Mouse (Mus musculus) cerebellum, adult 18-20 months (tissue): ENCODE data around the gene Zmiz2.
"Not testable (repeated sequence)": the region's sequence is repeated elsewhere in the genome, so short reads cannot be mapped to it uniquely, and the experiment has no call there.

ENCODE experiments used
- DNase-seq, 2 experiments: peaks; one replicate each; pipeline ENCODE4 v3.0.0; 2021

Zmiz2 gene

GRCm38 (mm10) chr11:6402515-6403510 lies 13.9 kb downstream of the Zmiz2 start:
- peak in 1 of 2 experiments; percentile 55 for DNase-seq

- DNase-seq: peak in 1 of 2 experiments; percentile 12
These were observed 15.0 kb downstream of the Zmiz2 start for GRCm38 (mm10) chr11:6403830-6404405.

GRCm38 (mm10) chr11:6404699-6405566 lies 16.1 kb downstream of the Zmiz2 start:
- DNase-seq: peak; percentile 40 to 49

- peak in 1 of 2 experiments; percentile 48 for DNase-seq
These were observed 16.8 kb downstream of the Zmiz2 start for GRCm38 (mm10) chr11:6405591-6406081.

GRCm38 (mm10) chr11:6406251-6407161 lies 17.6 kb downstream of the Zmiz2 start:
- DNase-seq: peak; percentile 74

GRCm38 (mm10) chr11:6407162-6407621 lies 18.3 kb downstream of the Zmiz2 start:
- no peak for DNase-seq

GRCm38 (mm10) chr11:6410050-6410602 lies 21.3 kb downstream of the Zmiz2 start:
- no peak for DNase-seq

- peak in 1 of 2 experiments; percentile 8 for DNase-seq
These were observed 21.9 kb downstream of the Zmiz2 start for GRCm38 (mm10) chr11:6410755-6411154.

GRCm38 (mm10) chr11:6411684-6412083 lies 22.8 kb downstream of the Zmiz2 start:
- DNase-seq: peak; percentile 87 to 89

GRCm38 (mm10) chr11:6413264-6413663 lies 24.4 kb downstream of the Zmiz2 start:
- DNase-seq: peak in 1 of 2 experiments; percentile 3

- peak in 1 of 2 experiments; percentile 45 for DNase-seq
These were observed 26.1 kb downstream of the Zmiz2 start, which contains the start of gene Ppia for GRCm38 (mm10) chr11:6414751-6415550. Ppia (plus strand) TSS chr11:6415443.

- peak; percentile 95 to 100 for DNase-seq
These were observed 26.9 kb downstream of the Zmiz2 start for GRCm38 (mm10) chr11:6415551-6416404.

- peak; percentile 84 to 88 for DNase-seq
These were observed 27.6 kb downstream of the Zmiz2 start for GRCm38 (mm10) chr11:6416405-6417034.

GRCm38 (mm10) chr11:6417069-6417468 lies 28.2 kb downstream of the Zmiz2 start:
- DNase-seq: no peak

GRCm38 (mm10) chr11:6417490-6417889 lies 28.6 kb downstream of the Zmiz2 start:
- no peak for DNase-seq

- no peak for DNase-seq
These were observed 29.9 kb downstream of the Zmiz2 start for GRCm38 (mm10) chr11:6418751-6419150.

- DNase-seq: not testable (repeated sequence)
These were observed 30.3 kb downstream of the Zmiz2 start for GRCm38 (mm10) chr11:6419156-6419555.

GRCm38 (mm10) chr11:6420283-6420703 lies 31.4 kb downstream of the Zmiz2 start:
- no peak for DNase-seq
